Mouse (Mus musculus): Measurements from ENCODE around the gene Ssh1.

The Ssh1 gene

DNA sequence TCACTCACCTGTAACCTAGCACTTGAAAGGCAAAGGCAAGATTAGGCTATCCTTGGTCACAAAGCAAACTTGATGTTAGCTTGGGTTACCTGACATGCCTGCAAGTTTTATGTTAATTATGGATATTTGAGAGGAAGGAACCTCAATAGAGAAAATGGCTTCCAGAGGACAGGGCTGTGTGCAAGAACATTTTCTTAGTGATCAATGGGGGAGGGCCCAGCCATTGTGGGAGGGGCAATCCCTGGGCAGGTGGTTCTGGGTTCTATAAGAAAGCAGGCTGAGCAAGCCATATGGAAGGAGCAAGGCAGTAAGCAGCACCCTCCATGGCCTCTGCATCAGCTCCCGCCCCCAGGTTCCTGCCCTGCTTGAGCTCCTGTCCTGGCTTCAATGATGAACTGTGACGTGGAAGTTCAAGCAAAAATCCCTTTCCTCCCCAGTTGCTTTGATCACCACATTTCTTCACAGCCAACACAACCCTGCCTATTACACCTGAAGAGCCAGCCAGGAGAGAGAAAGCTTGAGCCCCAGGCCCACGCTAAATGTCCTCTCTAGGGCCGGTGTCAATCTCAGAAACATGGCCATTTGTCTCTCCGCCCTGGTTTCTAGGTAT is 105.4 kb downstream of the Ssh1 start:
- DNase-seq: no peak

DNA sequence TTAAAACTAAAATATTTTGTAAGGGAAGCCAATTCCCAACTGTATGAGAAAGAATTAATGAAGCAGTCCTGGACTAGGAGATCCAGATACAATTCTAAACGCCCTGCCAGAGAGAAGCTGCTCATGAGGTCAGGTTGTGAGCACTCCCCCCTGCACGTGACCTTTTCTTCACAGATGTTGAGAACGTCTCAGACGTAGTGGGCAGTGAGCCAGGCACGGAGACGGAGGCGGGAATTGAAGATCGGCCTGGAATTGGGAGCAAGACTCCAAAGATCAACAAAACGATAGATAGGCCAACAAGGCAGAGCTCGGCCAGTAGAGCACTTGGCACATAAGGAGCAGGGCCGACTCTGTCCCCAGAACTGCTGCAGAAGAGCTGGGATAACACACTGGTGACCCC is 106.6 kb downstream of the Ssh1 start:
- no peak for DNase-seq
